29 mouse cellular contexts compared by ENCODE assay signal in genomic region chr10:21347332-21347731, GRCm38 (mm10). TPM values are rescaled to one million over a fixed set of nuclear protein-coding genes. Genes with fewer than 3 reads are reported as not detected.
A peak's percentile ranks its signal among the peaks of the same experiment; 100 is the strongest.
DNase-seq lines count a peak whose midpoint lies in the region; ATAC-seq and TF ChIP-seq lines count a peak whose summit lies in the region.
"Had no signal": no experiment of that assay in that cellular context is flagged by ENCODE, and none has a peak within 500 bp of the region (broad histone marks: within the 10 kb centered on the region; RNA-seq: fewer than 3 reads in every experiment).

No protein-coding gene starts in this region.

- TF ChIP-seq CTCF in brain, embryonic 14.5 days (IDR thresholded peaks at IDR 0.05; ENCODE audit: borderline replicate concordance, extremely low read depth, insufficient read depth, insufficient read length): no peak

- WGBS in forebrain, embryonic 16.5 days: 83% methylated on average over 4 of the region's 4 CpGs
- 91% methylated on average over 4 of the region's 4 CpGs for WGBS in forebrain, embryonic 11.5 days
- 87% methylated on average over 4 of the region's 4 CpGs for WGBS in midbrain, embryonic 15.5 days
- 93% methylated on average over 4 of the region's 4 CpGs for WGBS in kidney, embryonic 16.5 days

- no peak for DNase-seq in forebrain, embryonic 11.5 days (ENCODE audit: low spot score)
- DNase-seq in brain, embryonic 14.5 days (ENCODE audit: low read depth): peak; percentile 24
- DNase-seq in cerebellum, postnatal 14 days: peak; percentile 50 to 56
- DNase-seq in layer of hippocampus, postnatal 10 days (ENCODE audit: low spot score in 2 of 2): peak; percentile 22 to 31
- DNase-seq: adrenal gland, postnatal 10 days; gastrocnemius, postnatal 36 days; kidney, adult 8-10 months; kidney, postnatal 14 days; lung, adult 2 months; lung, postnatal 14 days; midbrain, embryonic 14.5 days; right cerebral cortex, postnatal 14 days; thymus, adult 2 months; thymus, postnatal 4 days had no signal

- no peak for TF ChIP-seq POLR2A in brain, embryonic 14.5 days (IDR thresholded peaks at IDR 0.05; ENCODE audit: borderline replicate concordance, extremely low read depth, insufficient read depth, insufficient read length, poor library complexity, severe bottlenecking)

- no peaks in the 10 kb centered on the region for H3K9me3 ChIP-seq in forebrain, embryonic 16.5 days (ENCODE audit: control insufficient read depth, low read length)
- no peaks in the 10 kb centered on the region for H3K9me3 ChIP-seq in forebrain, embryonic 11.5 days (ENCODE audit: control insufficient read depth, low read length)
- no peaks in the 10 kb centered on the region for H3K9me3 ChIP-seq in midbrain, embryonic 15.5 days
- no peaks in the 10 kb centered on the region for H3K9me3 ChIP-seq in kidney, embryonic 16.5 days (ENCODE audit: low read length)
- H3K9me3 ChIP-seq: embryonic facial prominence, embryonic 13.5 days; limb, embryonic 13.5 days; liver, embryonic 12.5 days; neural tube, embryonic 12.5 days had no signal

- H3K9ac ChIP-seq in forebrain, embryonic 16.5 days (replicated peaks; ENCODE audit: low read depth, low read length): no peak overlapping the region
- no peak overlapping the region for H3K9ac ChIP-seq in forebrain, embryonic 11.5 days (ENCODE audit: low read length)
- H3K9ac ChIP-seq in midbrain, embryonic 15.5 days: no peak overlapping the region
- H3K9ac ChIP-seq in kidney, embryonic 16.5 days (replicated peaks; ENCODE audit: low read length): no peak overlapping the region
- H3K9ac ChIP-seq: embryonic facial prominence, embryonic 13.5 days; hindbrain, embryonic 14.5 days; limb, embryonic 13.5 days; liver, embryonic 12.5 days; neural tube, embryonic 12.5 days had no signal

- 0 out of 2 replicates have a peak, but pooled peaks have one; percentile 49 for ATAC-seq in forebrain, embryonic 16.5 days
- no peak for ATAC-seq in forebrain, embryonic 11.5 days (replicated peaks; ENCODE audit: low FRiP score)
- no peak for ATAC-seq in midbrain, embryonic 15.5 days (replicated peaks)
- ATAC-seq in kidney, embryonic 16.5 days (ENCODE audit: low FRiP score, low TSS enrichment): no peak
- ATAC-seq: liver, embryonic 12.5 days had no signal

- H3K27ac ChIP-seq in forebrain, embryonic 16.5 days (ENCODE audit: low read length): no peak overlapping the region
- H3K27ac ChIP-seq in forebrain, embryonic 11.5 days (ENCODE audit: low read depth, low read length): no peak overlapping the region
- no peak overlapping the region for H3K27ac ChIP-seq in midbrain, embryonic 15.5 days
- H3K27ac ChIP-seq in kidney, embryonic 16.5 days (ENCODE audit: low read length): no peak overlapping the region
- H3K27ac ChIP-seq: embryonic facial prominence, embryonic 13.5 days; hindbrain, embryonic 14.5 days; limb, embryonic 13.5 days; liver, embryonic 12.5 days; neural tube, embryonic 12.5 days; stomach, postnatal 0 days had no signal

- peaks cover 25% of the 10 kb centered on the region for H3K36me3 ChIP-seq in forebrain, embryonic 16.5 days (ENCODE audit: control insufficient read depth, insufficient read depth)
- peaks cover 9% of the 10 kb centered on the region; the same call in 1 of the 2 replicates for H3K36me3 ChIP-seq in forebrain, embryonic 11.5 days (ENCODE audit: control insufficient read depth, insufficient read depth, low read length)
- H3K36me3 ChIP-seq in midbrain, embryonic 15.5 days (replicated peaks): peaks cover 21% of the 10 kb centered on the region
- peaks cover 42% of the 10 kb centered on the region for H3K36me3 ChIP-seq in kidney, embryonic 16.5 days (ENCODE audit: insufficient read depth, low read length)

- no peaks in the 10 kb centered on the region for H3K4me1 ChIP-seq in forebrain, embryonic 16.5 days (replicated peaks; ENCODE audit: control insufficient read depth, insufficient read depth, low read length)
- no peaks in the 10 kb centered on the region for H3K4me1 ChIP-seq in forebrain, embryonic 11.5 days (replicated peaks; ENCODE audit: control insufficient read depth, insufficient read depth, low read length)
- no peaks in the 10 kb centered on the region for H3K4me1 ChIP-seq in midbrain, embryonic 15.5 days
- no peaks in the 10 kb centered on the region for H3K4me1 ChIP-seq in kidney, embryonic 16.5 days (ENCODE audit: insufficient read depth, low read length)
- H3K4me1 ChIP-seq: embryonic facial prominence, embryonic 13.5 days; limb, embryonic 13.5 days; neural tube, embryonic 12.5 days had no signal

- no peak overlapping the region for H3K4me2 ChIP-seq in forebrain, embryonic 16.5 days (ENCODE audit: low read length)
- no peak overlapping the region for H3K4me2 ChIP-seq in forebrain, embryonic 11.5 days (ENCODE audit: low read depth, low read length, severe bottlenecking)
- H3K4me2 ChIP-seq in midbrain, embryonic 15.5 days: no peak overlapping the region
- H3K4me2 ChIP-seq in kidney, embryonic 16.5 days (replicated peaks; ENCODE audit: low read depth, low read length): no peak overlapping the region
- H3K4me2 ChIP-seq: embryonic facial prominence, embryonic 13.5 days; hindbrain, embryonic 14.5 days; limb, embryonic 13.5 days; liver, embryonic 12.5 days; neural tube, embryonic 12.5 days had no signal

- no peaks in the 10 kb centered on the region for H3K27me3 ChIP-seq in forebrain, embryonic 16.5 days (replicated peaks; ENCODE audit: control insufficient read depth, insufficient read depth, low read length)
- H3K27me3 ChIP-seq in forebrain, embryonic 11.5 days (ENCODE audit: control insufficient read depth, insufficient read depth, low read length): no peaks in the 10 kb centered on the region
- H3K27me3 ChIP-seq in midbrain, embryonic 15.5 days (replicated peaks): no peaks in the 10 kb centered on the region
- no peaks in the 10 kb centered on the region for H3K27me3 ChIP-seq in kidney, embryonic 16.5 days (ENCODE audit: insufficient read depth, low read length)
- H3K27me3 ChIP-seq: embryonic facial prominence, embryonic 13.5 days; limb, embryonic 13.5 days; liver, embryonic 12.5 days; neural tube, embryonic 12.5 days had no signal

- H3K4me3 ChIP-seq in forebrain, embryonic 16.5 days (replicated peaks; ENCODE audit: low read length): no peak overlapping the region
- H3K4me3 ChIP-seq in forebrain, embryonic 11.5 days (ENCODE audit: low read depth, low read length): no peak overlapping the region
- H3K4me3 ChIP-seq in midbrain, embryonic 15.5 days: no peak overlapping the region
- no peak overlapping the region for H3K4me3 ChIP-seq in kidney, embryonic 16.5 days (ENCODE audit: low read length)
- H3K4me3 ChIP-seq: embryonic facial prominence, embryonic 13.5 days; erythroblast, embryonic 14.5 days; limb, embryonic 13.5 days; liver, embryonic 12.5 days; neural tube, embryonic 12.5 days had no signal

RNA-seq across cellular contexts. Expression of gene Aldh8a1, which starts 29.8 kb away (rescaled TPM):
- polyA plus RNA-seq in forebrain, embryonic 16.5 days (2015; fragmentation: Nextera tagmentation; extraction: Ambion mirVana): not detected in 2 replicates
- polyA plus RNA-seq in forebrain, embryonic 11.5 days (2014; fragmentation: Nextera tagmentation; extraction: Ambion mirVana): not detected in 2 replicates
- polyA plus RNA-seq in brain, embryonic 14.5 days (2012; rRNA removed): 0.08 and 0.29 TPM in 2 replicates
- under 1 TPM in 1 of 2 experiments, not detected in 1; 0.34 TPM for total RNA-seq in layer of hippocampus, postnatal 10 days (2021)
- polyA plus RNA-seq in midbrain, embryonic 15.5 days (2015; fragmentation: Nextera tagmentation; extraction: Ambion mirVana): 0.06 and 0.18 TPM in 2 replicates
- polyA plus RNA-seq in kidney, embryonic 16.5 days (2015; fragmentation: Nextera tagmentation; extraction: Ambion mirVana): 4.5 and 5.1 TPM in 2 replicates
- total RNA-seq: gastrocnemius, postnatal 36 days; heart, adult 8-10 months; heart, postnatal 25 days; megakaryocyte-erythroid progenitor cell, adult 5-6 weeks had no signal
- polyA plus RNA-seq: embryonic facial prominence, embryonic 13.5 days; erythroblast, embryonic 14.5 days; heart, embryonic 14.5 days; hindbrain, embryonic 14.5 days; intestine, embryonic 14.5 days; midbrain, embryonic 14.5 days had no signal

RNA-seq across cellular contexts. Expression of gene Hbs1l, which starts 51.6 kb away (rescaled TPM):
- 123 and 127 TPM in 2 replicates for polyA plus RNA-seq in forebrain, embryonic 16.5 days (2015; fragmentation: Nextera tagmentation; extraction: Ambion mirVana)
- 131 and 142 TPM in 2 replicates for polyA plus RNA-seq in forebrain, embryonic 11.5 days (2014; fragmentation: Nextera tagmentation; extraction: Ambion mirVana)
- polyA plus RNA-seq in brain, embryonic 14.5 days (2012; rRNA removed): 42.9 and 56.6 TPM in 2 replicates
- 10 to 100 TPM; 80.4 to 93.6 TPM for total RNA-seq in layer of hippocampus, postnatal 10 days (2021)
- 84.8 and 91.5 TPM in 2 replicates for polyA plus RNA-seq in midbrain, embryonic 15.5 days (2015; fragmentation: Nextera tagmentation; extraction: Ambion mirVana)
- polyA plus RNA-seq in kidney, embryonic 16.5 days (2015; fragmentation: Nextera tagmentation; extraction: Ambion mirVana): 99.8 and 99.9 TPM in 2 replicates
